Mouse (Mus musculus): ENCODE measurements around the gene B4galt7. TPM values are rescaled to one million over a fixed set of nuclear protein-coding genes. Genes with fewer than 3 reads are reported as not detected.
"Not testable (repeated sequence)": the region's sequence is repeated elsewhere in the genome, so short reads cannot be mapped to it uniquely, and the experiment has no call there.

B4galt7 gene
- total RNA-seq, 4 experiments from 2014 or later, result 21.5 to 28.7 (median 24.8) TPM

- no peak for DNase-seq (ENCODE audit: low spot score in 2 of 2)
Observed at GRCm38 (mm10) chr13:55596802-55597201, 2.9 kb upstream of the B4galt7 start.

- DNase-seq (ENCODE audit: low spot score in 2 of 2), result no peak
Observed at GRCm38 (mm10) chr13:55600657-55601056, 961 bp downstream of the B4galt7 start.

- peak; percentile 70 to 88 for DNase-seq (ENCODE audit: low spot score in 2 of 2)
Observed at GRCm38 (mm10) chr13:55601611-55602010, 1.9 kb downstream of the B4galt7 start.

GRCm38 (mm10) chr13:55604606-55605005, 4.9 kb downstream of the B4galt7 start:
- no peak for DNase-seq (ENCODE audit: low spot score in 2 of 2)

GRCm38 (mm10) chr13:55606899-55607623, 7.4 kb downstream of the B4galt7 start:
- DNase-seq (ENCODE audit: low spot score in 2 of 2), result peak; percentile 55 to 66

GRCm38 (mm10) chr13:55607624-55608006, 7.9 kb downstream of the B4galt7 start:
- no peak for DNase-seq (ENCODE audit: low spot score in 2 of 2)

- no peak for DNase-seq (ENCODE audit: low spot score in 2 of 2)
Observed at GRCm38 (mm10) chr13:55611996-55612395, 12.3 kb downstream of the B4galt7 start.

- no peak for DNase-seq (ENCODE audit: low spot score in 2 of 2)
Observed at GRCm38 (mm10) chr13:55613471-55613870, 13.8 kb downstream of the B4galt7 start.

GRCm38 (mm10) chr13:55619328-55619727, 19.6 kb downstream of the B4galt7 start:
- no peak for DNase-seq (ENCODE audit: low spot score in 2 of 2)

- no peak for DNase-seq (ENCODE audit: low spot score in 2 of 2)
Observed at GRCm38 (mm10) chr13:55620275-55620674, 20.6 kb downstream of the B4galt7 start.

- not testable (repeated sequence) for DNase-seq (ENCODE audit: low spot score in 2 of 2)
Observed at GRCm38 (mm10) chr13:55622156-55622648, 22.5 kb downstream of the B4galt7 start.

- peak; percentile 77 to 86 for DNase-seq (ENCODE audit: low spot score in 2 of 2)
Observed at GRCm38 (mm10) chr13:55622649-55623541, 23.2 kb downstream of the B4galt7 start, which contains the start of gene Caml. TSS of gene Caml (plus strand) at chr13:55623005.

GRCm38 (mm10) chr13:55634639-55635127, 35.0 kb downstream of the B4galt7 start, which contains the start of gene Ddx46:
TSS of gene Ddx46 (plus strand) at chr13:55635027.
- peak; percentile 55 to 85 for DNase-seq (ENCODE audit: low spot score in 2 of 2)

- no peak for DNase-seq (ENCODE audit: low spot score in 2 of 2)
Observed at GRCm38 (mm10) chr13:55635146-55635571, 35.5 kb downstream of the B4galt7 start.

- DNase-seq (ENCODE audit: low spot score in 2 of 2), result no peak
Observed at GRCm38 (mm10) chr13:55636185-55636983, 36.7 kb downstream of the B4galt7 start.

GRCm38 (mm10) chr13:55640480-55640879, 40.8 kb downstream of the B4galt7 start:
- peak; percentile 44 to 83 for DNase-seq (ENCODE audit: low spot score in 2 of 2)

- DNase-seq (ENCODE audit: low spot score in 2 of 2), result no peak
Observed at GRCm38 (mm10) chr13:55644525-55644924, 44.8 kb downstream of the B4galt7 start.

- DNase-seq (ENCODE audit: low spot score in 2 of 2), result no peak
Observed at GRCm38 (mm10) chr13:55650098-55650497, 50.4 kb downstream of the B4galt7 start.

GRCm38 (mm10) chr13:55650980-55651379, 51.3 kb downstream of the B4galt7 start:
- DNase-seq (ENCODE audit: low spot score in 2 of 2), result no peak

Data from layer of hippocampus, adult 8-10 months (tissue).